Mouse (Mus musculus): ENCODE measurements around the gene Scel.

Gene Scel

GRCm38 (mm10) chr14:103651106-103651505 lies 138.0 kb downstream of the Scel start:
- DNase-seq (ENCODE audit: low spot score): no peak

GRCm38 (mm10) chr14:103651562-103651961 lies 138.4 kb downstream of the Scel start:
- no peak for DNase-seq (ENCODE audit: low spot score)

GRCm38 (mm10) chr14:103652524-103652923 lies 139.4 kb downstream of the Scel start:
- no peak for DNase-seq (ENCODE audit: low spot score)

GRCm38 (mm10) chr14:103653800-103654199 lies 140.7 kb downstream of the Scel start:
- DNase-seq (ENCODE audit: low spot score): no peak

GRCm38 (mm10) chr14:103655448-103655847 lies 142.3 kb downstream of the Scel start:
- DNase-seq (ENCODE audit: low spot score): no peak

- DNase-seq (ENCODE audit: low spot score): no peak
Observed at GRCm38 (mm10) chr14:103657876-103658275, 144.7 kb downstream of the Scel start.
